7 mouse cellular contexts compared by ENCODE assay signal in genomic region chr11:102582016-102582610, GRCm38 (mm10). TPM values are rescaled to one million over a fixed set of nuclear protein-coding genes. Genes with fewer than 3 reads are reported as not detected.
A peak's percentile ranks its signal among the peaks of the same experiment; 100 is the strongest.
DNase-seq lines count a peak whose midpoint lies in the region; ATAC-seq and TF ChIP-seq lines count a peak whose summit lies in the region.

No protein-coding gene starts in this region.

- H3K4me3 ChIP-seq in ES-E14 (ENCODE audit: insufficient read depth in 1 of 2, low read depth in 1 of 2, low read length in 2 of 2, poor library complexity in 1 of 2, severe bottlenecking in 1 of 2), result peak overlapping the region in 1 of 2 experiments; percentile 21; a peak in 1 of 4 replicates
- H3K4me3 ChIP-seq in lung, embryonic 15.5 days, result no peak overlapping the region

- WGBS in lung, embryonic 15.5 days, result 14% methylated on average over 13 of the region's 13 CpGs

- peak overlapping the region; percentile 22; the same call in 1 of the 2 replicates for H3K9ac ChIP-seq in ES-E14 (ENCODE audit: insufficient read depth, low read depth, low read length, poor library complexity, severe bottlenecking)
- H3K9ac ChIP-seq in lung, embryonic 15.5 days, result no peak overlapping the region

- peak; percentile 55 for ATAC-seq in lung, embryonic 15.5 days (ENCODE audit: borderline replicate concordance, extremely low read depth, low FRiP score, low TSS enrichment)
- ATAC-seq in granulocyte monocyte progenitor cell, adult 5-6 weeks (replicated peaks; ENCODE audit: poor library complexity, severe bottlenecking), result no peak
- ATAC-seq in monocyte, adult 5-6 weeks (replicated peaks; ENCODE audit: insufficient number of reproducible peaks, low FRiP score, low TSS enrichment, poor library complexity, severe bottlenecking), result no peak

- intact Hi-C loops in heart, postnatal 10 days (cut with DNase I), result no loop called here

- peak overlapping the region; percentile 79 for H3K27ac ChIP-seq in ES-E14 (ENCODE audit: insufficient read depth, low read depth, low read length, poor library complexity, severe bottlenecking)
- peak overlapping the region; percentile 87 for H3K27ac ChIP-seq in lung, embryonic 15.5 days

- H3K4me1 ChIP-seq in ES-E14 (ENCODE audit: control insufficient read depth in 2 of 2, insufficient read depth in 2 of 2, low read length in 2 of 2, poor library complexity in 1 of 2), result peaks cover 13 to 30% of the 10 kb centered on the region in 2 experiments
- peaks cover 51% of the 10 kb centered on the region for H3K4me1 ChIP-seq in lung, embryonic 15.5 days

- H3K4me2 ChIP-seq in lung, embryonic 15.5 days, result peak overlapping the region; percentile 34

- in situ Hi-C loops in ES-E14 (cut with MboI; ENCODE audit: low sequenced_read_pairs in 2 of 2, unreplicated experiment in 2 of 2), result no loop called here

- no peaks in the 10 kb centered on the region for H3K9me3 ChIP-seq in ES-E14 (ENCODE audit: control insufficient read depth, insufficient read depth, low read depth, low read length)
- H3K9me3 ChIP-seq in lung, embryonic 15.5 days, result no peaks in the 10 kb centered on the region

- no peaks in the 10 kb centered on the region for H3K36me3 ChIP-seq in ES-E14 (ENCODE audit: control insufficient read depth, insufficient read depth, low read length, poor library complexity, severe bottlenecking)
- H3K36me3 ChIP-seq in lung, embryonic 15.5 days, result no peaks in the 10 kb centered on the region

- H3K27me3 ChIP-seq in lung, embryonic 15.5 days, result no peaks in the 10 kb centered on the region

- DNase-seq in ES-E14 (ENCODE audit: low read depth, low spot score), result no peak
- DNase-seq in embryo, embryonic 10 days (ENCODE audit: low spot score), result peak; percentile 46
- peak; percentile 70 to 72 for DNase-seq in heart, postnatal 10 days
- no peak for DNase-seq in retina, postnatal 1 day

TF ChIP-seq in ES-E14, 5 proteins besides CTCF, POLR2A, EP300 and RAD21:
- no peak for TF ChIP-seq ZNF384 (IDR thresholded peaks at IDR 0.05; ENCODE audit: low read depth, low read length)
- TF ChIP-seq HCFC1 (IDR thresholded peaks at IDR 0.05; ENCODE audit: borderline replicate concordance, insufficient read depth, low read length), result no peak
TF ChIP-seq in ES-E14: peak in this region for 0.

RNA-seq across cellular contexts. Expression of gene Gm11627, which starts 2.9 kb away (rescaled TPM):
- 5.2 and 7.5 TPM in 2 replicates for total RNA-seq in ES-E14 (2012; rRNA removed)
- 1 to 10 TPM; 1.7 to 2.8 TPM for total RNA-seq in heart, postnatal 10 days (2021)
- polyA plus RNA-seq in lung, embryonic 15.5 days (2015; fragmentation: Nextera tagmentation; extraction: Ambion mirVana), result 16.1 and 20.3 TPM in 2 replicates
- not detected in 2 replicates for total RNA-seq in granulocyte monocyte progenitor cell, adult 5-6 weeks (2014; fragmentation: Nextera tagmentation)
- total RNA-seq in granulocyte monocyte progenitor cell, adult 5-6 weeks (2017), result not detected in 2 replicates
- not detected in 3 replicates for total RNA-seq in monocyte, adult 5-6 weeks (2017)

RNA-seq across cellular contexts. Expression of gene Fzd2, which starts 22.1 kb away (rescaled TPM):
- 26.4 and 27.9 TPM in 2 replicates for total RNA-seq in ES-E14 (2012; rRNA removed)
- 10 to 100 TPM; 11.1 to 15.7 TPM for total RNA-seq in heart, postnatal 10 days (2021)
- 35.9 and 38.1 TPM in 2 replicates for polyA plus RNA-seq in lung, embryonic 15.5 days (2015; fragmentation: Nextera tagmentation; extraction: Ambion mirVana)
- total RNA-seq in granulocyte monocyte progenitor cell, adult 5-6 weeks (2014; fragmentation: Nextera tagmentation), result not detected in 2 replicates
- total RNA-seq in granulocyte monocyte progenitor cell, adult 5-6 weeks (2017), result not detected in 2 replicates
- total RNA-seq in monocyte, adult 5-6 weeks (2017), result not detected in 3 replicates

RNA-seq across cellular contexts. Expression of gene Gpatch8, which starts 25.9 kb away (rescaled TPM):
- 22.5 and 22.9 TPM in 2 replicates for total RNA-seq in ES-E14 (2012; rRNA removed)
- total RNA-seq in heart, postnatal 10 days (2021), result 10 to 100 TPM; 25.2 to 28.2 TPM
- 44.6 and 49.7 TPM in 2 replicates for polyA plus RNA-seq in lung, embryonic 15.5 days (2015; fragmentation: Nextera tagmentation; extraction: Ambion mirVana)
- 29.3 and 46.4 TPM in 2 replicates for total RNA-seq in granulocyte monocyte progenitor cell, adult 5-6 weeks (2014; fragmentation: Nextera tagmentation)
- 19.7 and 21.3 TPM in 2 replicates for total RNA-seq in granulocyte monocyte progenitor cell, adult 5-6 weeks (2017)
- total RNA-seq in monocyte, adult 5-6 weeks (2017), result 25.6 to 52.6 TPM (median 34.8 TPM) in 3 replicates

Comparison
In these comparisons a context has a peak if more than half of its experiments do, and no peak if none do; other contexts are left out.
1. DNase-seq: peak in embryo, embryonic 10 days (single experiment) and heart, postnatal 10 days (2 of 2); none in ES-E14 (single experiment) and retina, postnatal 1 day (single experiment).
2. RNA of gene Fzd2, which starts 22.1 kb away (total RNA-seq): 26.4 to 27.9 TPM in ES-E14 and 11.1 to 15.7 TPM in heart, postnatal 10 days; not detected in granulocyte monocyte progenitor cell, adult 5-6 weeks and not detected in monocyte, adult 5-6 weeks; every median in the first group is over 10 times any median in the second.